Mouse (Mus musculus): ENCODE results near the gene Tcte2. TPM values are rescaled to one million over a fixed set of nuclear protein-coding genes. Genes with fewer than 3 reads are reported as not detected.

Gene Tcte2
- total RNA-seq, 2 experiments from 2014 or later = 18.9 to 22.3 TPM

GRCm38 (mm10) chr17:13722434-13722833 is 39.2 kb downstream of the Tcte2 start:
- no peak for DNase-seq (ENCODE audit: extremely low spot score in 1 of 2, low spot score in 1 of 2)

GRCm38 (mm10) chr17:13721372-13721771 is 40.3 kb downstream of the Tcte2 start:
- no peak for DNase-seq (ENCODE audit: extremely low spot score in 1 of 2, low spot score in 1 of 2)

- DNase-seq (ENCODE audit: extremely low spot score in 1 of 2, low spot score in 1 of 2) = no peak
Measured at GRCm38 (mm10) chr17:13720187-13720586, 41.4 kb downstream of the Tcte2 start.

- DNase-seq (ENCODE audit: extremely low spot score in 1 of 2, low spot score in 1 of 2) = no peak
Measured at GRCm38 (mm10) chr17:13717428-13717827, 44.2 kb downstream of the Tcte2 start.

GRCm38 (mm10) chr17:13716336-13716735 is 45.3 kb downstream of the Tcte2 start:
- no peak for DNase-seq (ENCODE audit: extremely low spot score in 1 of 2, low spot score in 1 of 2)

GRCm38 (mm10) chr17:13715511-13715910 is 46.1 kb downstream of the Tcte2 start:
- no peak for DNase-seq (ENCODE audit: extremely low spot score in 1 of 2, low spot score in 1 of 2)

GRCm38 (mm10) chr17:13714654-13715053 is 47.0 kb downstream of the Tcte2 start:
- DNase-seq (ENCODE audit: extremely low spot score in 1 of 2, low spot score in 1 of 2) = no peak

GRCm38 (mm10) chr17:13714128-13714527 is 47.5 kb downstream of the Tcte2 start:
- no peak for DNase-seq (ENCODE audit: extremely low spot score in 1 of 2, low spot score in 1 of 2)

- DNase-seq (ENCODE audit: extremely low spot score in 1 of 2, low spot score in 1 of 2) = no peak
Measured at GRCm38 (mm10) chr17:13712518-13712917, 49.1 kb downstream of the Tcte2 start.

- DNase-seq (ENCODE audit: extremely low spot score in 1 of 2, low spot score in 1 of 2) = no peak
Measured at GRCm38 (mm10) chr17:13712116-13712515, 49.5 kb downstream of the Tcte2 start.

GRCm38 (mm10) chr17:13711173-13711572 is 50.5 kb downstream of the Tcte2 start:
- no peak for DNase-seq (ENCODE audit: extremely low spot score in 1 of 2, low spot score in 1 of 2)

- no peak for DNase-seq (ENCODE audit: extremely low spot score in 1 of 2, low spot score in 1 of 2)
Measured at GRCm38 (mm10) chr17:13705481-13705921, 56.1 kb downstream of the Tcte2 start.

- DNase-seq (ENCODE audit: extremely low spot score in 1 of 2, low spot score in 1 of 2) = no peak
Measured at GRCm38 (mm10) chr17:13703611-13704320, 57.9 kb downstream of the Tcte2 start.

- no peak for DNase-seq (ENCODE audit: extremely low spot score in 1 of 2, low spot score in 1 of 2)
Measured at GRCm38 (mm10) chr17:13700131-13701016, 61.3 kb downstream of the Tcte2 start.

- DNase-seq (ENCODE audit: extremely low spot score in 1 of 2, low spot score in 1 of 2) = no peak
Measured at GRCm38 (mm10) chr17:13699716-13700115, 61.9 kb downstream of the Tcte2 start.

- no peak for DNase-seq (ENCODE audit: extremely low spot score in 1 of 2, low spot score in 1 of 2)
Measured at GRCm38 (mm10) chr17:13698194-13698593, 63.4 kb downstream of the Tcte2 start.

GRCm38 (mm10) chr17:13697646-13698045 is 64.0 kb downstream of the Tcte2 start:
- no peak for DNase-seq (ENCODE audit: extremely low spot score in 1 of 2, low spot score in 1 of 2)

GRCm38 (mm10) chr17:13695881-13696280 is 65.7 kb downstream of the Tcte2 start:
- no peak for DNase-seq (ENCODE audit: extremely low spot score in 1 of 2, low spot score in 1 of 2)

- no peak for DNase-seq (ENCODE audit: extremely low spot score in 1 of 2, low spot score in 1 of 2)
Measured at GRCm38 (mm10) chr17:13695211-13695610, 66.4 kb downstream of the Tcte2 start.

- no peak for DNase-seq (ENCODE audit: extremely low spot score in 1 of 2, low spot score in 1 of 2)
Measured at GRCm38 (mm10) chr17:13694181-13694580, 67.4 kb downstream of the Tcte2 start.

- DNase-seq (ENCODE audit: extremely low spot score in 1 of 2, low spot score in 1 of 2) = no peak
Measured at GRCm38 (mm10) chr17:13687656-13688055, 74.0 kb downstream of the Tcte2 start.

Measured in layer of hippocampus, postnatal 25 days (tissue).